Mouse (Mus musculus): ENCODE results near the gene Ano2.

DNA sequence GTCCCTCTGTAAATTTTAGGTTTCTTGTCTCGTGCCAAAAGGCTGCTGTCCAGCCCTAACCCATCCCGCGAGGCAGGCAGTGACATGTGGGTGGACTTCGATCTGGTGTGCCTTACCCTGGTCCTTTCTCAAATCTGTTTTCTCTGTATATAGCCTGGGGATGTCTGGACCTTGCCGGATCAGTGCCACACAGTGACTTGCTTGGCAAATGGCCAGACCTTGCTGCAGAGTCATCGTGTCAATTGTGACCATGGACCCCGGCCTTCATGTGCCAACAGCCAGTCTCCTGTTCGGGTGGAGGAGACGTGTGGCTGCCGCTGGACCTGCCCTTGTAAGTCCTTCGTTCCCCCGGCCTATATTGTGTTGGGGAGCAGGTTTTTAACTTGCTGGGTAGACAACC lies 41.3 kb upstream of the Ano2 start:
- TF ChIP-seq CTCF (IDR thresholded peaks at IDR 0.05; ENCODE audit: low read depth, low read length): no peak
- no peak for TF ChIP-seq POLR2A (IDR thresholded peaks at IDR 0.05; ENCODE audit: insufficient read depth, low read length)
- TF ChIP-seq EP300 (IDR thresholded peaks at IDR 0.05; ENCODE audit: insufficient read depth, low read depth, low read length): no peak

Measured in ES-Bruce4 (cell line).